Mouse (Mus musculus) macrophage (primary cell): ENCODE results near the gene Gipc2. TPM values are rescaled to one million over a fixed set of nuclear protein-coding genes. Genes with fewer than 3 reads are reported as not detected.

Experiments
- H3K27ac ChIP-seq: fragments of 350-480 bp; formaldehyde crosslinking; 2 replicates; pipeline ENCODE4 v1.9.0; 2021
- H3K36me3 ChIP-seq: fragments of 350-480 bp; formaldehyde crosslinking; 2 replicates; pipeline ENCODE4 v1.9.0; 2021; ENCODE audit errors: inconsistent target
- H3K4me3 ChIP-seq: fragments of 350-480 bp; formaldehyde crosslinking; 2 replicates; pipeline ENCODE4 v1.9.0; 2021; ENCODE audit errors: inconsistent target
- H3K79me2 ChIP-seq: fragments of 350-480 bp; formaldehyde crosslinking; 2 replicates; pipeline ENCODE4 v1.9.0; 2021; ENCODE audit errors: inconsistent target
- WGBS: methylation state at CpG from one replicate; pipeline ENCODE4 v1.1.7; 2026; ENCODE audit warnings: inconsistent platforms; ENCODE audit not compliant: missing documents; 5-methylcytosine and 5-hydroxymethylcytosine counted together
- polyA plus RNA-seq: library from polyadenylated mRNA; stranded (reverse); fragments of 250-400 nt; gene quantifications from 3 replicates; pipeline ENCODE4 v1.2.4, GENCODE M21; 2018; ENCODE audit warnings: inconsistent platforms

Gene Gipc2
- polyA plus RNA-seq, 1 experiment from 2014 or later = not detected

DNA sequence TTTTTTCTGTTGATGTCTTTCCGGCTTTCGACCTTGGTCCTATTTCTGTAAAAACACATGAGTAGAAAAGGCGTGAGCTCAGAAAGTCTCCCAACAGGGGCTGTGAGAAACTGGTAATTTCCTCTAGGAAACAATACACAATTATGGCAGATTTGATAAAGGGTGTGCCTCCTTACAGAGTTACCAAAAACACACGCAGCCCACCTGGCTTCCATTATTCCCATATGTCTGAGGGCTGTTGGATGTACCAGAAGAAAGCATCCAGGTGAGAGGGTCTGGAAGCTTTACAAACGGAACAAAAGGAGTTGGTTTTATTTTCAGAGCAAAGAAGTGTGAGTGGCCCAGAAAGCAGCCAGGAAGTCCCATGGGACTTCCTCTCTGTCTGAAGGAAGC, 58.0 kb downstream of the Gipc2 start:
- H3K27ac ChIP-seq = no peak overlapping the region
- H3K79me2 ChIP-seq = no peaks in the 10 kb centered on the region
- no peak overlapping the region for H3K4me3 ChIP-seq
- 44% methylated on average over 5 of the region's 5 CpGs for WGBS
- no peaks in the 10 kb centered on the region for H3K36me3 ChIP-seq

DNA sequence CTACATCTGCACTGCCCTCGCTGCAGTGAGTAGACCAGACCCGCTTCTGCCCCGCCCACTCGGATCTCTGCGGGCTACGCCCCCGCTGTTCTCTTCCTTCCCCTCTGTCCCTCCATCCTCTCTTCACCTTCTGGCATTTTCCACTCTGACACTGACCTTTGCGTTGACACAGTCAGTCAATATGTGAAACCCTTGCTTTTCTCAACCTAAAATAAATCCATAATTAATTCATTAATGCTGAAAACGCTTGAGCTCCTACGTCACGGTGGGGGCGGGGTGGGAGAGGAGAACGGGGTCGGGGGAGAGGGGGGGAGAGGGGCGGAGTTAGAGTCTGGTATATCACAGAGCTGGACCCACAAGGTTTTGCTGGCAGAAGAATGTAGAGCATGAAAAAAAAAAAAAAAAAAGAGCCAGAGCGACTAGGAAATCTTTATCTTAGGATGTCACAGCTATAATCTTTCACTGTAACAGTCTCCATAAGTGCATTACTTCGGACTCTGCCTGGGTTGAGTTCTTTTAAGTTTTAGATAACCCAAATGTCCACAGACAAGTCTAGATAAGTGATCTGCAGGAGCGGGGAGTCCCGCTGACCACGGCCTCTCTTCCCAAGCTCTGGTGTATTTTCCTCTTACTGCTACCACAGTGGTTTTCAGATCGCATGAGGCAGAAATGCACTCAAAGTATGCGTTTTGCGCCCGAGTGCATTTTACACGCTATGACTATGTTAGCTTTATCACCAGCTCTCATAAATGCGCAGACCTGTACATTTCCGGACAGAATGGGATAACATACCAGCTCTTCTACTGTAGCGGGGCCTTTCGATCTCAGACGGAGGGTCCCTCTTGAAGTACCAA, 58.7 kb downstream of the Gipc2 start:
- Histone ChIP-seq H3K79me2 (no peaks in the 10 kb centered on the region), H3K36me3 (no peaks in the 10 kb centered on the region), H3K4me3 (no peak overlapping the region; the same call in 1 of the 2 replicates), H3K27ac (no peak overlapping the region)
- WGBS = 39% methylated on average over 22 of the region's 30 CpGs

DNA sequence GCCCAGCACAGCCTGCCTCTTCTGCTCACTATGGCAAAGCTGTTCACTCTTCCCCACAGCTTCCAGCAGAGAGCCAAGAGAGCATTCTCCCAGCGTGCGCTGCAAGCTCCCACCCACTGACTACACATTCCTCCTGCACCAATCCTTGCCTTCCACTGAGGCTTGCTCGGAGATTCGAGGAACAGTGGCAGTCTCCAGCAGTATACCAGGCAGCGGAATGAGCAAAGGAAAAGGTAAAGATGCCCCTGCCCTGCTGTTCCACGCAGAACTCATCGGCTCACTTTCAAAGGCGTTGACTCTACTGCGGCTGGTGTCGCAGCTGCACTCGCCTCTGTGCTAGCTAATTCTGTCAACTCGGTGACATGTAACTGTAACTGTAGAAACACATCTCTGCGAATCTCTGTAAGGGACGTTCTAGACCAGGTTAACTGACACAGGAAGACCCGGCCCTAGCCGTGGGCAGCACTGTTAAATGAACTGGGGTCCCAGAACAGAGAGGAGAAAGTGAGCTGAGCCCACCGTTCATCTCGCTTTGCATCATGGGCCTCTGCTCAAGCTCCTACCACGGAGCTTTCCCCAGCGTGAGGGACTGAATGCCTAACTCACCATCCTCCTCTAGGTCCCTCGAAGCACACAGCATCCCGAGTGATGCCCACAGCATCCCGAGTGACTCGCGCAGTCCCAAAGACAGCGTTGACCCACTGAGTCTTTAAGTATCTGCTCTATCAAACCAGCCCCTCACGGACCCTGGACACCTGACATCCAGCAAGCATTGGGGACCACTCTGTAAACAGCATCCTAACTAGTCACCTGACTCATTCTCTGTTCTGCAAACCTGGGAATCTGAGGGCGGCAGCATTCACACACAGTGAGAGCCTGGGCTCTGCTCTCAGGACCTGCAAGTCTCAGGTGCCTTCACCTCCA, 59.5 kb downstream of the Gipc2 start:
- 21% methylated on average over 28 of the region's 28 CpGs for WGBS
- no peak overlapping the region; the same call in 1 of the 2 replicates for H3K4me3 ChIP-seq
- H3K79me2 ChIP-seq = no peaks in the 10 kb centered on the region
- H3K27ac ChIP-seq = no peak overlapping the region
- no peaks in the 10 kb centered on the region for H3K36me3 ChIP-seq

DNA sequence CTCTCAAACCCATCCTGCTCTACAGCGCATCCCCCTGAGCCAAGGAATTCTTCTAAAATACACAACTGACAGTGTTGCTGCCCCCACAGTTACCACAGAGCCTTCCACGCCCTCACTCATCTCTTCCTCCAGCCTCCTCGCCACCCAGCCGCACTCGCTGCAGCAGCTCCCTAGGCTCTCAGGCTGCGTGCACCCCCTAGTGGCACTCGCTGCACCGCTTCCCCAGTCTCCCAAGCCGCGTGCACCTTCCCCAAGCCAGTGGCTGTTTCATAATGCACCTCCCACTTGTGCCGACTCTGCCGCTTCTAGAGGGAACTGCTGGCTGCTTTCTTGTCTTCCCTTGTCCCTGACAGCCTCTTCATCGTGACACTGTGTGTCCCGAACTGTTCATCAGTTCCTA, 60.7 kb downstream of the Gipc2 start:
- Histone ChIP-seq H3K4me3 (no peak overlapping the region), H3K27ac (no peak overlapping the region), H3K79me2 (no peaks in the 10 kb centered on the region), H3K36me3 (no peaks in the 10 kb centered on the region)
- 22% methylated on average over 14 of the region's 14 CpGs for WGBS

DNA sequence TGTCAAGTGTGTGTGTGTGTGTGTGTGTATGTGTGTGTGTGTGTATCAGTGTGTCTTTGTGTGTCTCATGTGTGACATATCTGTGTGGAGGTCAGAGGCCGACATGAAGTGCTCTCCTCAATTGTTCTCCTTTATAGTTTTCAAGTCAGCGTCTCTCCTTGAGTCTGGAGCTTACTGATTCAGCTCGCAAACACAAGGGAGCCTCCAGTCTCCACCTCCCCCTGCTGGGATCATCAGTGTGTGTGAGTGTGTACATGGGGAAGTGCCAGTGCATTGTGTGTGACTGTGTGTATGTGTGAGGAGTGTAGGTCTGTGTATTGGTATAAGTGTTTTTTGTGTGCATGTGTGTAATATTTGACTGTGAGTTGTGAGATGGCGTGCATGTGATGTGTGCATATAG, 62.6 kb downstream of the Gipc2 start:
- Histone ChIP-seq H3K36me3 (no peaks in the 10 kb centered on the region), H3K79me2 (no peaks in the 10 kb centered on the region), H3K4me3 (no peak overlapping the region), H3K27ac (no peak overlapping the region)
- WGBS = 94% methylated on average over 4 of the region's 4 CpGs

DNA sequence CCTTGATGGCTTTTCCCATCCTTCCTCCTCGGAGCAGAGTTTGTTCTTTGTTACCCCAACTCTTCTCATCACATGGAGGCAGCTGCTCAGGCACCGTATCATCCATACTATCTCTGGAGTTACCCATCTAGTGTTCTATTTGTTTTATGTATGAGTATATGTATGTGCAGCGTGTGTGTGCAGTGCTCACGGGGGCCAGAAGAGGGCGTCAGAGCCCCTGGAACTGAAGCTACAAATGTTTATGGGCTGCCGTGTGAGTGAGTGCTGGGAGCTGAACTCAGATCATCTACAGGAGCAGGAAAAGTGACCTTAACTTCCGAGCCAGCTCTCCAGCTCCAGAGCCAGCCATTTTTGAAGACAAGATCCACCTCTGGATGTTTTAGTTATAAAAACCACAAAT, 64.6 kb downstream of the Gipc2 start:
- Histone ChIP-seq H3K79me2 (no peaks in the 10 kb centered on the region), H3K36me3 (no peaks in the 10 kb centered on the region), H3K27ac (no peak overlapping the region), H3K4me3 (no peak overlapping the region)
- 100% methylated on average over 7 of the region's 7 CpGs for WGBS

DNA sequence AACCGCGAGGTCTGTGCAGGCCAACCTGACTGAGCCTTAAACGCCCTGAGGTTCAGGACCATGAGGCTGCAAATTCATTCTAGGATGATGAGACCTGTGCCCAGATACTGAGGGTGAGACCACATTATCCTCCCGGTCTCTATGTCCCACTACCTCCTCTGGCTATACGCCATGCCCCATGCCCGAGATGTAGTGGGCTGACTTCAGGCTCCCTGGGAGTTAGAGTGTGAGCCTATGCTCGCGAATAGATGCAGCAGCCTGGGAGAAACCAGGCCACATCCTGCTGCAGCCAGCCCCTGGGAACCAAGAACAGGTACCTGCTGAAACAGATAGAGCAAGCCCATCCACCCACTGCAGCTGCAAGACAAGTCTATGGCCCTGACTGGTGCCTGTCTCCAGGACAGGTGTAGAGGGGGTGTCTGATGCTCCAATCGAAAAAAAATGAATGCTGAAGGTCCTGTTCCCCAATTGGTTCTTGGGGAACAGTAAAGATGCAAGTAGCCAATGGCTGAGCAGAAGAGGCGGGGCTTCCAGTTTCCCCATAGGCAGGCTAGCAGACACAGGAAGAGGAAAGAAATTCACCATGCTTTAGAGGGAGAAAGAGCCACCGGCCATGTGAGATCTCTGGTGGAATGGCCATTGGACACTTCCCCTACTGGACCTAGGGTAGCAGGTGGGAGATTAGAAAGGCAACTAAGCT, 65.8 kb downstream of the Gipc2 start:
- WGBS = 89% methylated on average over 11 of the region's 11 CpGs
- no peak overlapping the region for H3K4me3 ChIP-seq
- no peaks in the 10 kb centered on the region for H3K36me3 ChIP-seq
- no peaks in the 10 kb centered on the region for H3K79me2 ChIP-seq
- H3K27ac ChIP-seq = no peak overlapping the region

DNA sequence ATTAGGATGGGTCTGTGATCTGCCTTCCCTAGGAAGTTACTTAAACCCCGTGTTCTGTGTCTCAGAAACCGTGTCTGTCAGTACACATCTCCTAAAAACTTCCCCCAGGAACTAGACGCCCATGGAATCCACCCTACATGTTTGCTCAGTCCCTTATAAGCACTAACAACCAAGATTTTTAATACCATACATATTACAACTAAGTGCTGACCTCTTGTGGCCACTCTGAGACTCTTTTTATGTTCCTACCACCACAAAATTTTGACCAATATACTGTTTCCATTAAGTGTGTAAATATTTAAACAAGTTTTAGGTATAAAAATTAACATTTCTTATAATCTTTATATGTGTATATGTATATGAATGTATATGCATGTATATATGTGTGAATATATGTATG, 71.0 kb downstream of the Gipc2 start:
- Histone ChIP-seq H3K27ac (no peak overlapping the region), H3K4me3 (no peak overlapping the region), H3K79me2 (no peaks in the 10 kb centered on the region), H3K36me3 (no peaks in the 10 kb centered on the region)
- 22% methylated on average over 3 of the region's 3 CpGs for WGBS

DNA sequence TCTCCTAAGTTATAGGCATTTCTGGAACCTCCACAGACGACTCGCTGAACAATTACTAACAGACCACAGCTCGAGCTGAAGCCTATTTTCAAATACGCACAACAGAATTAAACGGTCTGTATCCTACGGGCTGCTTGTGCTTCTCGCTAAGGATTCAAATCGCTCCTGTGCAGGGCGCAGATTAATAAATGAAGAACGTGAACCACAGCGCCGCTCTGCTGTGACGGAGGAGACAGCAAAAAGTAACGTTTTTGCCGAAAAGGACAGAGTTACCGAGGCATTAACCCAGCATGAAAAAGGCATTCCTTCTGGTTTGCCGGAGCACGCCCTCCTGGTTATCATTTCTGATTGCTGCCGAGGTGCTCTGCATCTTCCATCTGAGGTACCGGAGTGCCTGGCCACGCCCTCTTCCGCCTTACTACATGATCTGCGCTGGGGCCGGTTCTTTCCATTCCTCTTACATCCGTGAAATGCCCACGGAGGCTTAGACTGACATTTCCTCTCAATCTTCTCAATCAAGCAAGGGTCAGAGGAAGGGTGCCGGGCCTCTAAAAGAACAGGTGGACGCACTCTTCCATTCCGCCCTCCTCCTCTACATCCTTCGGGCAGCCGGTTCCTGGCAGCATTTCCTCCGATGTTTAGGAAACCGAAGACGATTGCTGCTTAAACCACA, 73.5 kb downstream of the Gipc2 start:
- Histone ChIP-seq H3K27ac (no peak overlapping the region), H3K36me3 (no peaks in the 10 kb centered on the region), H3K79me2 (no peaks in the 10 kb centered on the region), H3K4me3 (no peak overlapping the region)
- 50% methylated on average over 33 of the region's 34 CpGs for WGBS

DNA sequence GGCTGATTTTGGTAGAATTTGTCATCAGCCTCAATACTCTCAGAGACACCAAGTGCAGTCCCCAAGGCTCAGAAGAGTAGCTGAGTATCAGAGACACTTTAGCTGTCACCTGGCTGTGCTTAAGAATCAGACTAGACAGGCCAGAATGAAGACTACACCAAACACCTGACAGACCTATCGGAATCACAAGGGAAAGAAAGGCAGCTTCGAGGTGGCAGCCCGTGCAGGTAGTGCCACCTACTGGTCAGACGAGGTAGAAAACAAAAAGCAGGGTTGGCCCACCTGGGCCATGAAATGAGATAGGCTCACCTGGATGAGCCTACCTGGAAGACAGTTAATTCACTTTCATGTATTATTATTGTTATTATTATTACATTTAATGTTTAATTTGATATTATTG, 76.9 kb downstream of the Gipc2 start:
- Histone ChIP-seq H3K4me3 (no peak overlapping the region), H3K79me2 (no peaks in the 10 kb centered on the region), H3K36me3 (no peaks in the 10 kb centered on the region), H3K27ac (no peak overlapping the region)
- 14% methylated on average over 4 of the region's 4 CpGs for WGBS

DNA sequence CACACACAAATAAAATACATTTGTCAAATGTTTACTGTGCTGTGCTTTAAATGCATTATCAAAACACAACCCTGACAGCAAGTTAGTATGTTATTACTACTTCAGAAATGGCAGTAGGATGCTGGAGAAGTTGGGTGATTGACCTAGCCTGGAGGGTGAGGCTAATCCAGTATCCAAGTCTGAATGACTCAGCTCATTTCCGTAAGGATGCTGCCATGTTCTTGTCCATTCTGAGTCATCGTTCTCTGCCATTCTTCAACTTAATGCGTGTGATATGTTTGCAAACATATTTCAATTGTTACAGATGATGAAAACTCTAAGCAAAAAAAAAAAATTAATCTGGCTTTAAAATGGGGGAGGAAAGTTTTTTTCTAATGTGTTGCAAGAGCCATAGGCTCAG, 84.6 kb downstream of the Gipc2 start:
- Histone ChIP-seq H3K79me2 (no peaks in the 10 kb centered on the region), H3K4me3 (no peak overlapping the region), H3K27ac (no peak overlapping the region), H3K36me3 (no peaks in the 10 kb centered on the region)
- WGBS = 86% methylated on average over 3 of the region's 3 CpGs

DNA sequence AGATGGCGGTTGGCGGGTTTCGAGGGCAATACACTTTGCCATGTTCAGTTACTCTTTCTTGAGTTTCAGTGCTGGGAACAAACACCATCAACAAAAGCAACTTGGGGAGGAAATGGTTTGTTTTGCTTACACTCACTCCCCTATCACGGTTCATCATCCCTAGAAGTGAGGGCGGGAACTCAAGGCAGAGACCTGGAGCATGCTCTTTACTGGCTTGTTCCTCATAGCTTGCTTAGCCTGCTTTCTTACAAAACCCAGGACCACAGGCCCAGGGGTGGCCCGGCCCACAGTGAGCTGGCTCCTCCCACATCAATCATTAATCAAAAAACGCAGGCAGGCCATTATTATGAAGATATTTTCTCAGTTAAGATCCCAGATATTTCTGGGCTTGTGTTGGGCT, 89.9 kb downstream of the Gipc2 start:
- Histone ChIP-seq H3K4me3 (no peak overlapping the region), H3K36me3 (no peaks in the 10 kb centered on the region), H3K79me2 (no peaks in the 10 kb centered on the region), H3K27ac (no peak overlapping the region)
- 88% methylated on average over 7 of the region's 7 CpGs for WGBS

DNA sequence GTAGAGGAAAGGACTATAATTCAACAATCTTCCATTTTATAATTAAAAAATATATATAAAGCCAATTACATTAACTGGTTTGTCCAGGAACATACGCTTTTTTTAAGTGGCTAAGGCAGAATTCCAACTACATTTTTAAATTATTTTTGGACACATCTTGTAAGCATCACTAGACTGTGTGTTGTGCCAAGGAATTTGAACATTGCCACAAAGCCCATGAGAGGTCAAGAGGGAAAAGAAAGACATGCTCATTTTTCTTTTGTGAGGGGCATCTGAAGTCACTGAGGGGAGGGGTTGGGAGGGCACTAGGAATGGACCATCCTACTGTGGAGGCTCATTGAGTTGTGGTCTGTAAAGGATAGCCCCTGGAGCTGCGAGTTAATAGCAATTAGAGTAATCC, 97.0 kb downstream of the Gipc2 start:
- Histone ChIP-seq H3K79me2 (no peaks in the 10 kb centered on the region), H3K36me3 (no peaks in the 10 kb centered on the region), H3K4me3 (no peak overlapping the region), H3K27ac (no peak overlapping the region)
- 83% methylated on average over 2 of the region's 2 CpGs for WGBS

DNA sequence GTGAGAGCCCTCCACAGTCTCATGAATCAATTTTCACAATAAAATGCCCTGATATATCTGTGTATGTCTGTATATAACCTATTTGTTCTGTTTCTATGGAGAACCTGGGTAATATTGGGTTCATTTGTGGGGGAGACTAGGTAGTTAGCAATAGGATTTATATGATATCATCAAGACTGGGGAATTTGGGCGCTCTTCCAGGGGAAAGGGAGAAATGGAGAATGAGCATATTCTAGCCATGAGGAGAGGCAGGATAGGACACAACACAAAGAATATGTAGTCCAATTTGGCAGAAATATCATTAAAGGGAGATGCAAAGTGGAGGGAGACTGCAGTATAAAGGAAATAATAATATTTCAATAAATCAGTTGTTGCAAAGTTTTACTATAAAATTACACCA, 97.7 kb downstream of the Gipc2 start:
- no peak overlapping the region for H3K27ac ChIP-seq
- H3K4me3 ChIP-seq = no peak overlapping the region
- H3K79me2 ChIP-seq = no peaks in the 10 kb centered on the region
- no peaks in the 10 kb centered on the region for H3K36me3 ChIP-seq
- WGBS = 92% methylated on average over 1 of the region's 1 CpGs
